Mouse (Mus musculus): ENCODE data around the gene Poln. TPM values are rescaled to one million over a fixed set of nuclear protein-coding genes. Genes with fewer than 3 reads are reported as not detected.
A peak's percentile ranks its signal among the peaks of the same experiment; 100 is the strongest.

Poln gene
- polyA plus RNA-seq, 1 experiment from 2014 or later: 0.60 TPM

DNA sequence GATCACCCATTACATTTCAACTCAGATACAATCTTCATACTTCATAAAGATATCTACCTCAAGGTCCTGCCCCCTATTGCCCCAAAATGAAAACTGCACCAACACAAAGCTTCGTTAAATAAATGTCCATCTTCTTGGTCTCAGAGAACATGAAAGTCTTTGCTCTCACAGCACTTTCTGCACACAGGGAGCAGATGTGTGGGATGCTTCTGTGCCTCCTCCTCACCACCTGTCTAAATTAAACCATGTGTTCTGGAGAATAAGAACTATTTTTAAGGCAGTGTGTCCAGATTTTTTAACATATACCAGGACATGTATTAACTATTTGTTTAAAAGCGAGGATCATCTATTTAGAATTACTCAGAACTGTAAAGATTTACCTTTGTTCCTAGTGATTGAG is 36.5 kb downstream of the Poln start:
- H3K9me3 ChIP-seq (ENCODE audit: control insufficient read depth, low read length): no peaks in the 10 kb centered on the region
- H3K4me2 ChIP-seq (ENCODE audit: low read length): no peak overlapping the region
- H3K4me3 ChIP-seq (ENCODE audit: low read depth, low read length): no peak overlapping the region
- no peak overlapping the region for H3K27ac ChIP-seq (ENCODE audit: low read depth)
- no peaks in the 10 kb centered on the region for H3K4me1 ChIP-seq (replicated peaks; ENCODE audit: control insufficient read depth, insufficient read depth, low read length)
- H3K36me3 ChIP-seq (ENCODE audit: control insufficient read depth, insufficient read depth, low read length): no peaks in the 10 kb centered on the region
- 72% methylated on average over 2 of the region's 2 CpGs for WGBS
- H3K9ac ChIP-seq (ENCODE audit: low read length): no peak overlapping the region
- ATAC-seq (replicated peaks; ENCODE audit: low FRiP score, low TSS enrichment, low read depth): no peak
- H3K27me3 ChIP-seq (replicated peaks; ENCODE audit: control insufficient read depth, insufficient read depth, low read length): no peaks in the 10 kb centered on the region
- no peak for DNase-seq (ENCODE audit: low spot score)

DNA sequence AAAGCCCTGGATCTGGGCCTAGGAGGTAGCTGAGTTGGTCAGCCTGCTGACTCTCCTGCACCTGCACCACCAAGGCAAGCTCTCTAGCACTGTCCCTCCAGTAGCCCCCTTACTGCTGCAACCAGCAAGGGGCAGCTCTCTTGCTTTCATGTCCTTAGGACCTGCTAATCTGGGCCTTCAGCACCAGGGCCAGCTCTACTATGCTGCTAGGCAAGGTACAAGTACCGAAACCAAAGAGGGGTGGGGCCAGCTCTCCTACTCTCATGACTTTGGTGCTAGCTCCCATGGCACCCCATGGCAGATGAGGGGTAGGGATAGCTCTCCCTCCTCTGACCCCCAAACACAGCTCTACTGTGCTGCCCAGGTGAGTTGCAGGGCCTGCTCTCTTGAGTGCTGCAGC is 45.1 kb downstream of the Poln start:
- H3K27ac ChIP-seq (ENCODE audit: low read depth): no peak overlapping the region
- ATAC-seq (replicated peaks; ENCODE audit: low FRiP score, low TSS enrichment, low read depth) (no peak), DNase-seq (ENCODE audit: low spot score) (peak; percentile 51)
- no peak overlapping the region for H3K4me2 ChIP-seq (ENCODE audit: low read length)
- H3K27me3 ChIP-seq (replicated peaks; ENCODE audit: control insufficient read depth, insufficient read depth, low read length): no peaks in the 10 kb centered on the region
- no peaks in the 10 kb centered on the region for H3K36me3 ChIP-seq (ENCODE audit: control insufficient read depth, insufficient read depth, low read length)
- no peaks in the 10 kb centered on the region for H3K4me1 ChIP-seq (replicated peaks; ENCODE audit: control insufficient read depth, insufficient read depth, low read length)
- H3K4me3 ChIP-seq (ENCODE audit: low read depth, low read length): no peak overlapping the region
- WGBS: 6% methylated on average over 1 of the region's 1 CpGs
- no peaks in the 10 kb centered on the region for H3K9me3 ChIP-seq (ENCODE audit: control insufficient read depth, low read length)
- no peak overlapping the region for H3K9ac ChIP-seq (ENCODE audit: low read length)

DNA sequence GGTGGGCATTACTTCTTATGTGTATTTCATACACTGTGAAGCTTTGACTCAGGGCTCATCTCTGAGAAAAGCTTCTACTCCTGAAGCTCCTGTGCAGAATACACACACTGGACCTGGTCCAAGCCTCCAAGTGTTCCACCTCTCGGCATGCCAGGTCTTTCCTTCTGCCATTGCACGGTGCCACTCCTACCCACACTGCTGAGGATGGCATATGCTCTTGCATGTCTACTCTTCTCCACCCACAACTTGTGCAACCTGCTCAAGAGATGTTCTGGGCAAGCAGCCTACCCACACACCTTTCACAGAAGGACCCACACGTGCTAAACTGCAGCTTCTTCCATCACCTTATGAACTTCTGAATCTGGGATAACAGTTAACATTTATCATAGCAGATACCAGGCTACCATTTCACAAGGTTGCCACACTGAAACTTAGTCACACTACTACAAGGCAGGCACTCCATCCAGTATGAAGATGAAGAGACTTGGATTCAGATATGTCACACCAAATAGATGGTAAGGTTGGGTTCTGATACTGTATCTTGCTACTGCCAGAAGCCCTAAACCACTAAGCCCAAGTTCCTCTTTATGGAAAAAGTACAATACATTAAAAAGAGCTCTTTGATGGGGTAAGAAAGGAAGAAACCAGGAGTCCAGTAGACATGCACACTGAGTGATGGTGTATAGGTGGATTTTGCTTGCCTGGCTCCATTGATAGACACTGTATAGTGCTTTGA is 50.0 kb downstream of the Poln start:
- ATAC-seq (replicated peaks; ENCODE audit: low FRiP score, low TSS enrichment, low read depth) (no peak), DNase-seq (ENCODE audit: low spot score) (no peak)
- no peaks in the 10 kb centered on the region for H3K4me1 ChIP-seq (replicated peaks; ENCODE audit: control insufficient read depth, insufficient read depth, low read length)
- 77% methylated on average over 3 of the region's 3 CpGs for WGBS
- H3K27me3 ChIP-seq (replicated peaks; ENCODE audit: control insufficient read depth, insufficient read depth, low read length): no peaks in the 10 kb centered on the region
- no peaks in the 10 kb centered on the region for H3K9me3 ChIP-seq (ENCODE audit: control insufficient read depth, low read length)
- H3K36me3 ChIP-seq (ENCODE audit: control insufficient read depth, insufficient read depth, low read length): no peaks in the 10 kb centered on the region
- H3K4me2 ChIP-seq (ENCODE audit: low read length): no peak overlapping the region
- H3K9ac ChIP-seq (ENCODE audit: low read length): no peak overlapping the region
- H3K27ac ChIP-seq (ENCODE audit: low read depth): no peak overlapping the region
- H3K4me3 ChIP-seq (ENCODE audit: low read depth, low read length): no peak overlapping the region

DNA sequence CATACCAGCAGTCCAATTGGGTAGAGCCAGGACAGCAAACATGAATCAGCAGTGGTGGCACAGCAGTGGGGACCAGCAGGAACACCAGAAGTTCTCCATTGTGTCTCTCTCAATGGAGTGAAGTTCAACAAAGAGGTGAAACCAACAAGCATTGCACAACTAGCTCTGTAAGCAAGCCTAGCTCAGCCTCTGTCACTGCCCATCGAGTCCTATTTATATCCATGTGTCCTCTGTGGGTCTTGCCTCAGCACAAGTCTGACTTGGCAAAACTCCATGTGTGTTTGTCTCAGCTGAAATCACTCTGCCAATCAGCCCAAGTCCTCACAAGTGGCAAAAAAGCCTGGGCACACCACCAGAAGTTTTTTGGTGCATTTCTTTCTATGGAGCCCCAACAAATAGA is 63.6 kb downstream of the Poln start:
- Histone ChIP-seq H3K4me1 (replicated peaks; ENCODE audit: control insufficient read depth, insufficient read depth, low read length) (no peaks in the 10 kb centered on the region), H3K27me3 (replicated peaks; ENCODE audit: control insufficient read depth, insufficient read depth, low read length) (no peaks in the 10 kb centered on the region), H3K9me3 (ENCODE audit: control insufficient read depth, low read length) (no peaks in the 10 kb centered on the region), H3K4me2 (ENCODE audit: low read length) (no peak overlapping the region), H3K4me3 (ENCODE audit: low read depth, low read length) (no peak overlapping the region), H3K9ac (ENCODE audit: low read length) (no peak overlapping the region), H3K27ac (ENCODE audit: low read depth) (no peak overlapping the region), H3K36me3 (ENCODE audit: control insufficient read depth, insufficient read depth, low read length) (no peaks in the 10 kb centered on the region)
- no peak for DNase-seq (ENCODE audit: low spot score)
- no peak for ATAC-seq (replicated peaks; ENCODE audit: low FRiP score, low TSS enrichment, low read depth)
- WGBS: 77% methylated on average over 1 of the region's 1 CpGs

DNA sequence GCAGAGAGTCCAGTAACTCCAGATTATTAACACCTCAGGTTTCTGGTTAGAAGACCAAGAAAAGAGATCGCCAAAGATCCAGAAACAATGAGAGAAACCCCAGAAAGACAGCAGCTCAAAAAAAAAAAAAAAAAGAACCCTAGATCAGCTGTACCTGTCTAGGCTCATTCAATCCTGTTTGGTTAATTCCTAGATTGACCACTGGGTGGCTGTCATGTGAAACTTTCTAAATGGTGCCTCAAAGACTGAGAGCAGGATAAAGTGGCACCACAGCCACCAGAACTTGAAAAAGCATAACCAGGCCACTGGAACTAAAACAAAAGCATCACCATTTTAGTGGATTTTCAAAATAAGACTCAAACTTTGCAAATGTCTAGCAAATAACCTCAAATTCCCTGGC is 71.9 kb downstream of the Poln start:
- DNase-seq (ENCODE audit: low spot score): no peak
- no peaks in the 10 kb centered on the region for H3K4me1 ChIP-seq (replicated peaks; ENCODE audit: control insufficient read depth, insufficient read depth, low read length)
- no peak overlapping the region for H3K4me2 ChIP-seq (ENCODE audit: low read length)
- no peak for ATAC-seq (replicated peaks; ENCODE audit: low FRiP score, low TSS enrichment, low read depth)
- H3K27ac ChIP-seq (ENCODE audit: low read depth): no peak overlapping the region
- H3K36me3 ChIP-seq (ENCODE audit: control insufficient read depth, insufficient read depth, low read length): no peaks in the 10 kb centered on the region
- no peaks in the 10 kb centered on the region for H3K9me3 ChIP-seq (ENCODE audit: control insufficient read depth, low read length)
- no peak overlapping the region for H3K9ac ChIP-seq (ENCODE audit: low read length)
- 23% methylated on average over 1 of the region's 1 CpGs for WGBS
- no peaks in the 10 kb centered on the region for H3K27me3 ChIP-seq (replicated peaks; ENCODE audit: control insufficient read depth, insufficient read depth, low read length)
- H3K4me3 ChIP-seq (ENCODE audit: low read depth, low read length): no peak overlapping the region

DNA sequence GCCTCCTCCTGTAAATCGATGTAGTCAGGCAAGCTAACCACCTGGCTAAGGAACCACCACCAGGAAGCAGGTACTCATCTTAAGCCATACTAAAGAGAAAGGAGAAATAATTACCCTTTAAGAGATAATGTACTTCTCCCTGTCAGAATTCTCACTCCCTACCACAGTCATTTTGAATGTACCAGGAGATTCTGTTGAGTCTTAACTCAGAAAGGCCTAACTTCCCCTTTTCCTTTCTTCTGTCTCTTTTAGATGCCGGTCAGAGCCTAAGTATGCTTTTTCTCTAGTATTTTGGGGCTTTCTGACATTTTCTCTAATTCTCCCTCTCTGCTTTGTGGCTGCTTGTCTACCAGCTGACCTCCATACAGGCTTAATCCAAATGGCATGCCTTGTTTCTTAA is 76.2 kb downstream of the Poln start:
- no peak overlapping the region for H3K4me3 ChIP-seq (ENCODE audit: low read depth, low read length)
- no peak overlapping the region for H3K4me2 ChIP-seq (ENCODE audit: low read length)
- H3K9ac ChIP-seq (ENCODE audit: low read length): no peak overlapping the region
- no peaks in the 10 kb centered on the region for H3K36me3 ChIP-seq (ENCODE audit: control insufficient read depth, insufficient read depth, low read length)
- no peaks in the 10 kb centered on the region for H3K9me3 ChIP-seq (ENCODE audit: control insufficient read depth, low read length)
- H3K4me1 ChIP-seq (replicated peaks; ENCODE audit: control insufficient read depth, insufficient read depth, low read length): no peaks in the 10 kb centered on the region
- 84% methylated on average over 2 of the region's 2 CpGs for WGBS
- H3K27ac ChIP-seq (ENCODE audit: low read depth): no peak overlapping the region
- ATAC-seq (replicated peaks; ENCODE audit: low FRiP score, low TSS enrichment, low read depth): no peak
- no peak for DNase-seq (ENCODE audit: low spot score)
- H3K27me3 ChIP-seq (replicated peaks; ENCODE audit: control insufficient read depth, insufficient read depth, low read length): no peaks in the 10 kb centered on the region

DNA sequence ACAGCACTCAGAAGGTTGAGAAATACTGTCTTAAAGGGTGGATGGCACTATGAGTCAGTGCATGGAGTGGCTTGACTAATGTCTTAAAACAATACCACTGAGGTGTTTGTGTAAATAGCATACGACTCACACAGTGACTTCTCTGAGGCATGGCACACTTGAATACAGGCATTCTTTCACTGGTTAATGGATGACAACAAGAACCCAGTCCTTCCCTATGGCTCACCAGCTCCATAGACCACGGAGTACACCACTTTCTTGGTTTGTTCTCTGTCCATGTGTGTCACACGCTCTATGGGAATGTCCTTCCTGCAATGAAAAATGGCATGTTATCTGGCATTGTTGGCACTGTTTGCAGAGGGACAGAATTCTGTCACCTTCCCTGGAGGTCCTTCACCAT is 136.7 kb downstream of the Poln start:
- Histone ChIP-seq H3K27ac (ENCODE audit: low read depth) (no peak overlapping the region), H3K27me3 (replicated peaks; ENCODE audit: control insufficient read depth, insufficient read depth, low read length) (no peaks in the 10 kb centered on the region), H3K4me1 (replicated peaks; ENCODE audit: control insufficient read depth, insufficient read depth, low read length) (no peaks in the 10 kb centered on the region), H3K9me3 (ENCODE audit: control insufficient read depth, low read length) (no peaks in the 10 kb centered on the region), H3K36me3 (ENCODE audit: control insufficient read depth, insufficient read depth, low read length) (no peaks in the 10 kb centered on the region), H3K9ac (ENCODE audit: low read length) (no peak overlapping the region), H3K4me2 (ENCODE audit: low read length) (no peak overlapping the region), H3K4me3 (ENCODE audit: low read depth, low read length) (no peak overlapping the region)
- DNase-seq (ENCODE audit: low spot score): no peak
- 64% methylated on average over 3 of the region's 3 CpGs for WGBS
- no peak for ATAC-seq (replicated peaks; ENCODE audit: low FRiP score, low TSS enrichment, low read depth)

DNA sequence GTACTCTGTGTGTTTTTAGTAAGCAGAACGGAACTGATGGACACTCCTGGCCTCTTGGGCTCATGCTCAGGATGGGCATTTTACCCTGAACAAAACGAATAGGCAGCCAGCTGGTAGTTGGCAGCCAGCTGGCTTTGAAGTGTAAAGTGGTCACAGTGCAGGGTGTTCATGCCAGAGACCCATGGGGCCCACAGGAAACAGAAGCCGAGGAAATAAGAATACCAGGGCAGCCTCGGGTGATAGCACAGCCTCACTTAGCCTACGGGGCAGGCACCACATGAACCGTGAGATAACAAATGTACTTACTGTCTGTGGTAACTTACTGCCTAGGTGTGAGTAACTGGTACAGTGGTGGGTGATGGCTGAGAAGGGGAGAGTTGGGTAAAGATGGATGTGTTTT is 138.2 kb downstream of the Poln start:
- no peaks in the 10 kb centered on the region for H3K36me3 ChIP-seq (ENCODE audit: control insufficient read depth, insufficient read depth, low read length)
- H3K27ac ChIP-seq (ENCODE audit: low read depth): no peak overlapping the region
- H3K9me3 ChIP-seq (ENCODE audit: control insufficient read depth, low read length): no peaks in the 10 kb centered on the region
- H3K4me2 ChIP-seq (ENCODE audit: low read length): no peak overlapping the region
- DNase-seq (ENCODE audit: low spot score) (no peak), ATAC-seq (replicated peaks; ENCODE audit: low FRiP score, low TSS enrichment, low read depth) (no peak)
- no peak overlapping the region for H3K4me3 ChIP-seq (ENCODE audit: low read depth, low read length)
- no peaks in the 10 kb centered on the region for H3K27me3 ChIP-seq (replicated peaks; ENCODE audit: control insufficient read depth, insufficient read depth, low read length)
- no peaks in the 10 kb centered on the region for H3K4me1 ChIP-seq (replicated peaks; ENCODE audit: control insufficient read depth, insufficient read depth, low read length)
- WGBS: 72% methylated on average over 6 of the region's 6 CpGs
- H3K9ac ChIP-seq (ENCODE audit: low read length): no peak overlapping the region

DNA sequence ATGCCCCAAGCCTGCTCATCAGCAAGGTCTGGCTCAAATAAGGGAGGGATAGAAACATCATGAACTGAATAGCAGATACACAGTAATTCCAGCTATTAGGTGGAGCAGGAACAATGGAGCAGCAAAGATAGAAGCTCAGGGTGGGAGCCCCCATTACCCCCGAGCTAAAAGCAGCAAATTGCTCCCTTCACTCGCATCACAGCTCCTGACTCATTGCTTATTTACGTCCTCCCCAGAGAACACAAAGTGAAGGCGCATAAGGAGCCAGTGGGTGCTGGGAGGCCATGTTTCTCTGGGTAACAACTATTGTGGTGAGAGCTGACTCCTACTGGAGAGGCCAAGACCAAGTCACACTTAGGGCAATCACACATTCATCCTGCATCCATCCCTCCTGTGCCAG is 139.1 kb downstream of the Poln start:
- no peak overlapping the region for H3K27ac ChIP-seq (ENCODE audit: low read depth)
- no peak overlapping the region for H3K9ac ChIP-seq (ENCODE audit: low read length)
- H3K4me1 ChIP-seq (replicated peaks; ENCODE audit: control insufficient read depth, insufficient read depth, low read length): no peaks in the 10 kb centered on the region
- DNase-seq (ENCODE audit: low spot score): no peak
- H3K4me3 ChIP-seq (ENCODE audit: low read depth, low read length): no peak overlapping the region
- H3K9me3 ChIP-seq (ENCODE audit: control insufficient read depth, low read length): no peaks in the 10 kb centered on the region
- no peak overlapping the region for H3K4me2 ChIP-seq (ENCODE audit: low read length)
- 63% methylated on average over 4 of the region's 4 CpGs for WGBS
- H3K36me3 ChIP-seq (ENCODE audit: control insufficient read depth, insufficient read depth, low read length): no peaks in the 10 kb centered on the region
- ATAC-seq (replicated peaks; ENCODE audit: low FRiP score, low TSS enrichment, low read depth): no peak
- no peaks in the 10 kb centered on the region for H3K27me3 ChIP-seq (replicated peaks; ENCODE audit: control insufficient read depth, insufficient read depth, low read length)

Measured in intestine, embryonic 14.5 days (tissue).